Mouse (Mus musculus) heart, embryonic 16.5 days (tissue): ENCODE data around the gene Cpa5. TPM values are rescaled to one million over a fixed set of nuclear protein-coding genes. Genes with fewer than 3 reads are reported as not detected.

Experiments used
- ATAC-seq: fragments of 200-750 bp; cut with Nextera tagmentation; replicated peaks from 2 replicates; pipeline ENCODE4 v1.8.0; 2017; ENCODE audit warnings: moderate number of reproducible peaks; ENCODE audit not compliant: insufficient read depth, low FRiP score; ENCODE audit errors: extremely low read depth
- H3K27ac ChIP-seq: fragments of 300-500 bp; sonication (generic); 2 replicates; pipeline ENCODE4 v1.5.1; 2014; ENCODE audit warnings: mild to moderate bottlenecking, low read length, control low read depth, moderate library complexity
- H3K27me3 ChIP-seq: fragments of 300-500 bp; sonication (generic); 2 replicates; pipeline ENCODE4 v1.6.1; 2014; ENCODE audit warnings: low read length, mixed read lengths; ENCODE audit not compliant: control insufficient read depth, insufficient read depth
- H3K36me3 ChIP-seq: fragments of 300-500 bp; sonication (generic); 2 replicates; pipeline ENCODE4 v1.6.1; 2014; ENCODE audit not compliant: control insufficient read depth, insufficient read depth
- H3K4me1 ChIP-seq: fragments of 300-500 bp; sonication (generic); 2 replicates; pipeline ENCODE4 v1.6.1; 2014; ENCODE audit warnings: low read length, mixed read lengths; ENCODE audit not compliant: control insufficient read depth, insufficient read depth
- H3K4me2 ChIP-seq: fragments of 300-500 bp; sonication (generic); 2 replicates; pipeline ENCODE4 v1.6.1; 2014; ENCODE audit warnings: low read depth, mild to moderate bottlenecking, control low read depth, low read length
- H3K4me3 ChIP-seq: fragments of 300-500 bp; sonication (generic); 2 replicates; pipeline ENCODE4 v1.5.1; 2014; ENCODE audit warnings: mild to moderate bottlenecking, control low read depth, low read length
- H3K9ac ChIP-seq: fragments of 300-500 bp; sonication (generic); 2 replicates; pipeline ENCODE4 v1.6.1; 2014; ENCODE audit warnings: low read length, control low read depth
- H3K9me3 ChIP-seq: fragments of 300-500 bp; sonication (generic); replicated peaks from 2 replicates; pipeline ENCODE4 v1.6.1; 2016; ENCODE audit warnings: low read length; ENCODE audit not compliant: control insufficient read depth
- WGBS: fragments of 180-500 bp; shearing (Covaris S2); extraction: QIAGEN DNeasy Blood & Tissue Kit; methylation state at CpG from one replicate; pipeline ENCODE4 v1.1.7; 2014; 5-methylcytosine and 5-hydroxymethylcytosine counted together
- polyA plus RNA-seq: library from polyadenylated mRNA; unstranded; fragments of >200 nt; fragmentation: Nextera tagmentation; extraction: Ambion mirVana; gene quantifications from 2 replicates; pipeline ENCODE4 v1.2.1, GENCODE M21; 2015

Cpa5 gene
- polyA plus RNA-seq, 1 experiment from 2014 or later = 0.55 TPM

DNA sequence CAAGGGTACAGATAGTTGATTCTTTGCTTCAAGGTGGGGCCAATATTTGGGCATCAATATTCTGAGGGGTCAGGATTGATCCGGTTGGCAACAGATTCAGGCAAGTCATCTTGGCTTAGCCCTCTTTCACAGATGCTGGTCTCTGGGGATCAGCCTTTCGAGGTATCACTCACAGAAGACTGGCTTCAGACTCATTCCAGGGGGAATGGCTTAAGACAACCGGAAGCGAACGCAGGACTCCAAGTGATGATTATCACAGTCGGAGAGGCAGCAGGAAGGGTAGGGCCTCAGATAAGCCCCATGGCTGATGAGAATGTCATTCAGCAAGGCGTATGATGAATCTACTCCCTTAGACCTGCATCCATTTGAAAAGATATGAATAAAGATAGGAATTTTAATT is 16.4 kb upstream of the Cpa5 start:
- Histone ChIP-seq H3K9me3 (no peaks in the 10 kb centered on the region), H3K4me1 (0 out of 2 replicates have a peak, but pooled peaks cover 3% of the 10 kb centered on the region), H3K4me3 (no peak overlapping the region), H3K4me2 (no peak overlapping the region), H3K27ac (no peak overlapping the region), H3K27me3 (no peaks in the 10 kb centered on the region), H3K36me3 (no peaks in the 10 kb centered on the region), H3K9ac (no peak overlapping the region)
- no peak for ATAC-seq
- 53% methylated on average over 7 of the region's 7 CpGs for WGBS

DNA sequence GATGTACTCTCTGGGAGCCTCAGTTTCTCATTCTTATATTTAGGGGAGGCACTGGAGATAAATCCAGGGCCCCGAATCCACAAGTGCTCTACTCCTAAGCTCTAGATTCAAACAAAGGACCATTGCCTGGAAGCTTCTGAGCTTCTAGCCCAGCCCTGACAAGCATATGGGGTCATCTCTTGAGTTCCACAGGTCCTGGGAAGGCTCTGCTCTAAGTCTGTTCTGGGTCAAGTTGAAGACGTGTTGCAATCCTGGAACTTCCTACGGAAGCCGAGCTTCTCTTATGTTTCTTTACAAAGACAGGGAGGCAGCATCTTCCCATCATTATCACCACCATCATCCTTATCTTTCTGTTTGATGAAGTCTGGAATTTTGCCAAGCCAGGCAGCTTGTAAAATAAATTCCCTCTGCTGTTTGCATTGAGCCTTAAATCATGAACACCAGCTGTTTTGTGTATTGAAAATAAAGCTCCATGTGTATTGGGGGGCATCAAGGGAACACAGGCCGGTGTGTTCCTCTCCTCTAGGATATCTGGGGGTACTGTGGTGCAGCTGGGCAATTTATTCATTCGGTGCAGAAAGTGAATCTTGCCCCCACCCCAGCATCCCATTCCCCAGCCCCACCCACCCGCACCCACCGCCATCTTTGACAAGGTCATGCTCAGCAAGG is 14.4 kb upstream of the Cpa5 start:
- no peaks in the 10 kb centered on the region for H3K27me3 ChIP-seq
- no peak for ATAC-seq
- WGBS = 82% methylated on average over 8 of the region's 8 CpGs
- H3K4me1 ChIP-seq = no peaks in the 10 kb centered on the region
- no peak overlapping the region for H3K4me2 ChIP-seq
- no peak overlapping the region for H3K9ac ChIP-seq
- no peaks in the 10 kb centered on the region for H3K36me3 ChIP-seq
- H3K27ac ChIP-seq = no peak overlapping the region
- H3K9me3 ChIP-seq = no peaks in the 10 kb centered on the region
- no peak overlapping the region for H3K4me3 ChIP-seq

DNA sequence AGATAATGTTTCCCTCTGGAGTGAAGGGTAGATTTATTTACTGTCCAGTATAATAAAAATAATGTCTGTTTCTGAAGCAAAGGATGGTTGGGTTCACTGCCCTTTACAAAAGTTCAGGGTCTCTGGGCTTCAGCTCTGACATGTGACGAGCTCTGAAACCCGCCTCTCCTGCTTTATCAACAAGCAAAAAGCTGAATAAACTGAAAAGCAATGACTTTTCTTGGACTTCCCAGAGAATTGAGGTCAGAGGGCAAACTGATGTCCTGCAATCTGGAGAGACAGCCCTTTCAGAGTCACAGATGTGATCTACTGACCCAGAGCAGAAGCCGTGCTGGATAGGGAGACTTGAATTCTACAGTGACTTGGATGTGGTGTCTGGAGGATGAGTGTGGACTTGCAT is 10.8 kb upstream of the Cpa5 start:
- 69% methylated on average over 3 of the region's 3 CpGs for WGBS
- Histone ChIP-seq H3K4me2 (no peak overlapping the region), H3K36me3 (no peaks in the 10 kb centered on the region), H3K27ac (no peak overlapping the region), H3K9ac (no peak overlapping the region), H3K27me3 (no peaks in the 10 kb centered on the region), H3K4me1 (no peaks in the 10 kb centered on the region), H3K9me3 (no peaks in the 10 kb centered on the region), H3K4me3 (no peak overlapping the region)
- no peak for ATAC-seq

DNA sequence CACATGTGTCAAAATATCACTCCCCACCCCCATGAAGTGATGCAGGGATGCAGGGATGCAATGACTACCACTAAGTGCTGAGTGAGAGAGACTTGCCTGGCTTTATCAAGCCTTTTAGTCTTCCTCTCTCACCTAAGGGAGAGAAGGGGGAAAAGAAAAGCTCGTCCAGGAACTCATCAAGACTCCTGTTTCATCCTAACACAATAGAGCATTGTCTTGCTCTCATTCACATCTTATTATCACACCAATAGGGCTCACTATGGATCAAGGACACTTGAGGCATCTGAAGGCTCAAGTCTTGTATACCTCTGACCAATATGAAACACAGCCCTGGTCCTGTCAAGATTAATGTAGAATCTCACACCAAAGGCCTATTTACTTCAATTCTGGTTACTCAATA is 9.8 kb upstream of the Cpa5 start:
- Histone ChIP-seq H3K27ac (no peak overlapping the region), H3K4me1 (no peaks in the 10 kb centered on the region), H3K9me3 (no peaks in the 10 kb centered on the region), H3K9ac (no peak overlapping the region), H3K36me3 (no peaks in the 10 kb centered on the region), H3K4me3 (no peak overlapping the region), H3K4me2 (no peak overlapping the region), H3K27me3 (no peaks in the 10 kb centered on the region)
- no peak for ATAC-seq
- WGBS = 77% methylated on average over 1 of the region's 1 CpGs

DNA sequence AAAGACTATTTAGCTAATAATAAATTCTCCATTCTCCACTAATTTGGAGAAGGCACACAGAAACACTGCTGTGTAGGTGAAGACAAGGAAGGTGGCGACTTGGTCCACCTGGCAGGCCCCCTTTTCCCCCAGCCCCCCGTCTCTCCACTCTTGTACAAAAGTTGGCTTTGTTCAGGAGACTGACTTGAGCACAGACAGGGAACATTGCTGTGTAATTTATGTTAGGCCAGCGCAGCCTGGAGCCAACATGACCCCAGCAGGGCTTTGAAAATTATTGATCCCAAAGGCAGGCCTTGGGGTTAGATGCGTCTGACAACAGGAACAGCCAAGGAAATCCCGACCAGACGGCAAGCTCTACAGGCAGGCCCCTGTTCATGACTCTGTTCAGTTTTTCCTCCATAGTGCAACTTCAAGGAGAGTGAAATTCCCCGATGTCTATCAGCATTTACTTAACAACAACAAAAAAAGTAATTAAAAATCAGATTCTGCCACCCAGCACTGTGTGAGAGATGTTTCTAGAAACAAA is 6.4 kb upstream of the Cpa5 start:
- 86% methylated on average over 7 of the region's 7 CpGs for WGBS
- H3K27ac ChIP-seq = no peak overlapping the region
- no peaks in the 10 kb centered on the region for H3K4me1 ChIP-seq
- no peaks in the 10 kb centered on the region for H3K27me3 ChIP-seq
- no peak overlapping the region for H3K4me2 ChIP-seq
- no peak overlapping the region for H3K4me3 ChIP-seq
- no peak overlapping the region for H3K9ac ChIP-seq
- no peaks in the 10 kb centered on the region for H3K36me3 ChIP-seq
- no peak for ATAC-seq
- no peaks in the 10 kb centered on the region for H3K9me3 ChIP-seq

DNA sequence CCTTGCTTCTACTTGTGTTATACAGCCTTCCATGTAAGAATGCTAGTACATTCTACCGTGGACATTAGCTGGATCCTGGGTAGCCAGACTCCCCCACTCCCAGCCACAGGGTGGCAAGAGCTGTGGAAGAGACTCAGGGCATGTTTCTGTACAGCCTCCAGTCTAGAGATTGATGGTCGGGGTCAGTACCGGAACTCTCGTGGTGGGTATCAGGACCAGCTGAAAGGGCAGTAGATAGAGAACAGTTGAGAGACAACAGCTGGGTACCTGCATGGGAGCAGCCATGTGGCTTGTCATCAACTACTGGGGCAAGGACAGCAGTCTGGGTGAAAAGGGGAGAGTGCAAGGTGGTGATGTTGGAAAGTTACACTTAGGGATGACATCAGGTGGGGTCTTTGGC is 5.7 kb upstream of the Cpa5 start:
- H3K4me1 ChIP-seq = no peaks in the 10 kb centered on the region
- H3K4me2 ChIP-seq = no peak overlapping the region
- H3K27me3 ChIP-seq = no peaks in the 10 kb centered on the region
- H3K4me3 ChIP-seq = no peak overlapping the region
- H3K27ac ChIP-seq = no peak overlapping the region
- no peak for ATAC-seq
- 85% methylated on average over 4 of the region's 4 CpGs for WGBS
- no peaks in the 10 kb centered on the region for H3K36me3 ChIP-seq
- H3K9me3 ChIP-seq = no peaks in the 10 kb centered on the region
- no peak overlapping the region for H3K9ac ChIP-seq

DNA sequence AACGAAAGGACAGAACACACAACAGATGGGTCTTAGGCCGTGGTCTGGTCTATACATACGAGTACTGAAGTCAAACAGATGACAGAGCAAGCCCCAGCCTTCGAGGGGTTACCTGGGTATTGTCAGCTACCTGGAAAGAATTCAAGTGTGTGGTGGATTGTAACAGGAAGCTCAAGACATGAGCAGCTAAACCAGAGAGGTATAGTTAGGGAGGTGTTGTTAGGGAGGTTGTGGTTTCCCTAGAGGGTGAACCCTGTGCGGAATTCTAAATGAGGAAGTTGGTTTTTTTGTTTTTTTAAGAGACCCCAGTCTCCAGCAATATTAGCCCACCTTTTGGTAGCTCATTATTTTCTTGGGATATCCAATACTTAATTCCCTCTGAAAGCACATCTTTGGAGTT is 5.1 kb upstream of the Cpa5 start:
- H3K4me3 ChIP-seq = no peak overlapping the region
- no peaks in the 10 kb centered on the region for H3K27me3 ChIP-seq
- no peaks in the 10 kb centered on the region for H3K36me3 ChIP-seq
- ATAC-seq = no peak
- no peaks in the 10 kb centered on the region for H3K9me3 ChIP-seq
- H3K4me2 ChIP-seq = no peak overlapping the region
- no peak overlapping the region for H3K9ac ChIP-seq
- H3K4me1 ChIP-seq = no peaks in the 10 kb centered on the region
- H3K27ac ChIP-seq = no peak overlapping the region
- WGBS = 72% methylated on average over 5 of the region's 5 CpGs

DNA sequence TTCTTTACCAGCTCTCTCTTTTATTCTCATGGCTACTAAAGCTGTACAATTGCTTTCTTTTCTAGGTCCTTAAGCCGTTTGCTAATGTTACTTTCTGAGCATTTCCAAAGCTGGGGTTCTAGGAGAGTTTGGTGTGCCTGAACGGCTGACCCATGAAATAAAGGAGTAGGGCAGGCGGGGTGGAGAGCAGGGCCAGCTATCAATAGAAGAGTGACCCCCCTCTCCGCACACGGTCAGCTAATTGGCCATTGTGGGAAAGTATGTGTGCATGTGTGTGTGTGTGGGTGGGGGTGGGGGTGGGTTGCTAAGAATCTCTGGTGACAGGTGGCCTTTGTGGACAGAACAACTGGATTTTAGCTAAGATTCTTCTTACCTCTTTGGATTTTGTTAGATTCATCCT is 402 bp downstream of the Cpa5 start:
- H3K9ac ChIP-seq = no peak overlapping the region
- 77% methylated on average over 5 of the region's 5 CpGs for WGBS
- no peaks in the 10 kb centered on the region for H3K9me3 ChIP-seq
- H3K36me3 ChIP-seq = no peaks in the 10 kb centered on the region
- H3K4me3 ChIP-seq = no peak overlapping the region
- H3K27ac ChIP-seq = no peak overlapping the region
- no peak overlapping the region for H3K4me2 ChIP-seq
- peaks cover 3% of the 10 kb centered on the region for H3K4me1 ChIP-seq
- H3K27me3 ChIP-seq = no peaks in the 10 kb centered on the region
- ATAC-seq = no peak

DNA sequence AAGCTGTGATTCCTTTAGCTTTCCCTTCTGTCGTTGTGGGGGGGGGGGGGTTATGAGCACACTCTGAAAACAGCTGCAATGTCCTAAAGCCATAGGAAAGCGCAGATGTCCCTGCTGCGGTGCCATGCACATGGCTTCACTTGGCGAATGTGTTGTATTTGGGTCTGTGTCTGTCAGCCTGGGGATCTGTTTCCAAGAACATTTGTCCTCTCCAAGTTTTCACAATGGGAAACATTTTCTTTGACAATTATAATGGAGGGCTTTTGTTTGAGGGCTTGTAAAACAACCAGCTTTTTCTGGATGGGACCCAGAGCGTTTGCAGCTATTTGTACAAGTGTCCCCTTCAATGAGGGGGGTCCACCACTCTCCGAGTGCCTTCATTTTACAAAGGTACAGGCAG is 3.4 kb downstream of the Cpa5 start:
- no peak for ATAC-seq
- H3K9ac ChIP-seq = no peak overlapping the region
- no peaks in the 10 kb centered on the region for H3K9me3 ChIP-seq
- no peak overlapping the region for H3K4me2 ChIP-seq
- peaks cover 29% of the 10 kb centered on the region for H3K4me1 ChIP-seq
- H3K36me3 ChIP-seq = no peaks in the 10 kb centered on the region
- WGBS = 82% methylated on average over 6 of the region's 6 CpGs
- no peak overlapping the region for H3K27ac ChIP-seq
- H3K27me3 ChIP-seq = no peaks in the 10 kb centered on the region
- H3K4me3 ChIP-seq = no peak overlapping the region
